Mouse (Mus musculus) retina, adult 2 months (tissue): ENCODE results near the gene Gtdc1.

Experiments
- DNase-seq: peaks from one replicate; pipeline ENCODE4 v3.0.0-alpha.2; 2012; ENCODE audit warnings: low read depth, low spot score

The Gtdc1 gene

DNA sequence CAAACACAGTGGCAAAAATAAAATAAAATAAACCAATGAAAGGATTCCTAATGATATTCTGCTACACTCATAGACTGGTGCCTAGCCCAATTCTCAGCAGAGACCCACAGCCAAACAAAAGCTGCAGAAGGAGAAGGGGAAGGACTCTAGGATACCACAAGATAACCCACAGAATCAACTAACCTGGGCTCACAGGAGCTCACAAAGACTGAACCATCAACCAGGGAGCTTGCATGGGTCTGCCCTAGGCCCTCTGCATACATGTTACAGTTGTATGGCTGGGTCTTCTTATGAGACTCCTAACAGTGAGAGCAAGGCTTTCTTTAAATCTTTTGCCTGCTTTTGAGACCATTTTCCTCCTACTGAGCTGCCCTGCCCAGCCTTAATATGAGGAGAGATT, 2.8 kb downstream of the Gtdc1 start:
- DNase-seq, result no peak

DNA sequence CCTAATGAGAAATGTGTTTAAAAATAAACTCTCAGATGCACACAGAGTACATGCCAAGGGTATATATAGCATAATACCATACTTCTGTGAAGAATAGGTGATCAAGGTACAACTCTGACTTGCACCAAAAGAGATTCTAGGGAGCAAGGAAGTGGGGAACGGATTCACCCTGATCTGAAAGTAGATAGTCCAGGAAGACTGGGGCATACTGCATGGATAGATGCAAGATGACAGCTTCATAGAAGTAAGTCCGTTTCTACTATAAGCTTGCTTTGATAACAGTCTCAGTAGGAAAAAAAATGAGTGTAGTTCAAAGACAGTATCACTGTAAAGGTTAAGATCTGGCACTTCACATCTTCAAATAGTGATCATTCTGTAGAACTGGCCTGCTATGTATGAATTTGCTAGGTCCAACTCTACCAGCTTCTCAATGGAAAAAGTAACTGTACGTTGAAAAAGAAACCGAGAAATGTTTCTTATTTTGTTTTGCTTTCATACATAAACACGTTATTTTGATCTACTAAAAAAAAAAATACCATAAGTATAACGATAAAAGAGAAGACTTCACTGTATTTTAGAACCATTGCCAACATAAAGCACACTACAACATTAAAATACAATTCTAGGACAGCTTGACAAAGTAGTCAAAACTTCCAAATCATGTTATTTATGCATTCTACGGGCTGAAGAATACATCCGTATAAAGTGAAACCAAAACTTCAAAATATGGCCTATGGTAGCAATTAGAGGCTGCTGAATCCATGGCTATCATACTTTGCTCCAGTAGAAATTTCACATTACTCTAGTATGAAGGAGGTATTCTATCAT, 4.2 kb downstream of the Gtdc1 start:
- no peak for DNase-seq

DNA sequence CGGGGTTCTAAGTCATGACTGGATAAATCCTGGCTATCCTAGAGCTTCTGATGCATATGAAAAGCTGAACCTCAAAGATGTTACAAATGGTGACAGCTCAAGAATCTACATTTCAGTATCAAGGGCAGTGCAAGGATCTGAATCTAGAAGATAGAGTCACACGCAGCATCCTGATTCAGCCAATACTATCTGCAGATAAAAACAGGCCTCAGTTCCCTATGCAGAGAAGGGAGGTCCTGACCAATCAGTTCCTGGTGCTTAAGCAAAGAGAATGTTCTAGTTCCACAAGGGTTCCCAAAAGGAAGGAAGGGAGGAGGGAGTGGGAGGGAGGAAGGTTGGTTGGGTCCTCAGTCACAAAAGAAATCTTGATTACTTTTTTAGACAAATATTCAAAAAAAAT, 5.0 kb downstream of the Gtdc1 start:
- DNase-seq, result no peak

DNA sequence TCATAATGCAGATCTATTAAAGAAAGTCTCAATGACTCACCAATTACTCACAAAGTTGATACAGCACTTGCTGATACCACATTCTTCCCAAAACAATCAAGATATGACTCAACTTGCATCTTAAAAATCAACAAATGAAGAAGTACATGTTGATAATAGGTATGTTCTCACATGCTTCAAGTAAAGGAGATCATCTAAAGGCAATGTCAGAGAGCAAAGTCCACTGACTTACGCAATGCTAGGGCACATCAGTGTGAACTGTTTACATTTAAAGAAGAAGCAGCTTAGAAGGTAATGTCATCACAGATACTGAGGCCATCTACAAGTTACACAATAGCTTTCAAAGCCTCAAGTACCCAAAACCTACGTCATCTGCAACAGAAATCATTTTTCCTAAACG, 7.0 kb downstream of the Gtdc1 start:
- no peak for DNase-seq

DNA sequence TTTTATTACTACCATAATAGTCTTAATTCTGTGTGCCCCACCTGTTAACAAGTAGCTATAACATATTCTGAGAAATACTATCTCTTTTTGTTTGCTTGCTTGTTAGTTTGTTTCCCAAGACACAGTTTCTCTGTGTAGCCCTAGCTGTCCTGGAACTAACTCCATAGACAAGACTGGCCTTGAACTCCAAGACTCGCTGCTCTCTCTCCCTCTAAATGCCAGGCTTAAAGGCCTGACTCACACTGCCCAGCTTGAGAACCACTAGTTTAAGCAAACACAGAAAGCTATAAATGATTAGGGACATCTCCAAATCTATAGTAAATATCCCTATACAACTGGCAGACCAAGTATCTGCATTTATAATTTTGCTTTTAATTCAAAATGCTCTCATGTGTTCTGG, 8.1 kb downstream of the Gtdc1 start:
- no peak for DNase-seq

DNA sequence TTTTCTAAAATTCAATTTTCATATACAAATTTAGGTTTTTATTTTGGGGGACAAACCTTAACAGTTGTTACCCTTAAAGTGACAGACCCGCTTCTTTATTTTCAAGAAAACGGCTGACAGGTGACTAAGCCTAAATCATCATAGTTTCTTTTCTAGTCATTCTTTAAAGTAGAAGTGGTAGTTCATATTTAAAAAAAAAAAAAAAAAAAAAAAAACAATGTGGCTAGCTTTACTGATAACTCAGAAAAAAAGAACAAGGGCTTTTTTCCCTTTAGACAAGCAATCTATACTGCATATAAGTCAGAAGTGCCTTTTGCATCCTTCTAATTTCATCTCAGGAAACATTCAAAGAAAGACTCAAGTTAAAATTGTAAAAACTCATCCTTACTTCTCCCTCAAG, 8.7 kb downstream of the Gtdc1 start:
- DNase-seq, result no peak

DNA sequence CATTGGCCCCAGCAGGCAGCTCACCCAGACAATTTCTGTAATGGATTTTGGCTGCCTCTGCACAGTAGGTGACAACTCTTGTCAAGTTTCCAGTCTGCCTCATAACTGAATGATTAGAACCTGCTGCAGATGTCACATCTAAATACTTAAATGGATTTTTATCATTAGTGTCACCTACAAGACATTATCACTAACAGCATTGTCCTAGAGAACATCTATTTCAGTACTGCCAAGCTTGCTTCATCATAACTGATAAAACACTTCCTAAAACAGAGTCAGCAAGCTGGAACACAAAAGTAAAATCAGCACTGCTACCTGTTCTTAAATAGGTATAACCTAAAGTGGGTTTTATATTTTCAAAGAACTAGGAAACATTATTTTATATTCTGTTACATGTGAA, 11.2 kb downstream of the Gtdc1 start:
- no peak for DNase-seq

DNA sequence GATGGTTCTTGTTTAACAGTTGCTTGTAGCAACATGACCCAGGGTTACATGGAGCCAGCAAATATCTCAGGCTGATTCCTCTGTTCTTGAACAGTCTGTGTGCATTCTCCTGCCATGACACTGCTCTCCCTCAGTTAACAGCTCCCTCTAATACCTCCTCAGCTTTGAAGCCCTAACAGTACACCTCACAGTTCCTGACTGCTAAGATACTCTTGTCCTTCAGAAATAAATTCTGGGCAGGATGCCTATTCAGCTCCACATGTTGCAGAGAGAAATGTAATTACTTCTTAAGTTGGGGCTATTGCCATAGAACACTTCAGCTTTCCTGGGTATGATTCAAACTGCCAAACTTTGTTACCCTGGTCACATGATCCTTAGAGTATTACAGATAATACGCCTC, 29.7 kb downstream of the Gtdc1 start:
- no peak for DNase-seq

DNA sequence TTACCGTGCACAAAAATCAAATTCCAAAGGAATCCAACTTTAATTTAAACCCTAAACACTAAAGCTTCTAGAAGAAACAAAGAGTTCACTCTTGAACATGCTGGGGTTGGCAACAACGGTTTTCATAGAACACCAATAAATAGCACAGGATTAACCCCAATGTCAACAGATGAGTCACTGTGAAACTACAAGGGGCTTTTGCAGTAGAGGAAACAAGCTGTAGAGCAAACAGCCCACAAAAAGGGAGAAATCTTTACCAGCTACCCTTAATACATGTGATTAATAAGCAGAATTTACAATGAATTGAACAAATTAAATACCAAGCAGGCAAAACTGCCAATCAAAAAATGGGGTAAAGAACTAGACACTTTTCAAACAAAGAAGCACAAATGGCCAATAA, 53.7 kb downstream of the Gtdc1 start:
- no peak for DNase-seq

DNA sequence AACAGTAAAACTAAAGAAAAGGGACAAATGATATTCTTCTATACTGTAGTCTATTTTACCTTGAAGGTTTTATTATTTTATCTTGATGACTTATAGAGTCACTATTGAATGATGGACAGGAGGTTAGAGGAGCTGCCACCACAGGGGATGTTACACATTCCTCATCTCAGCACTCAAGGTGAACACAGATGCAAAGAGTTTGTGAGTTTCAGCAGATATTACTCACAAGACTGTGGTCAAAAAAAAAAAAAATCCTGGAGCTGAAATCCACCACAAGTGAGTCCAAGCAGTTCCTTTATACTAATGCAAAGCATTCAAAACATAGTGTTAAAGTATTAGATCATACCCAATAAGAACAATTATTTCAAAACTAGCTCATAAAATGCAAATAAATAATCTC, 62.7 kb downstream of the Gtdc1 start:
- no peak for DNase-seq

DNA sequence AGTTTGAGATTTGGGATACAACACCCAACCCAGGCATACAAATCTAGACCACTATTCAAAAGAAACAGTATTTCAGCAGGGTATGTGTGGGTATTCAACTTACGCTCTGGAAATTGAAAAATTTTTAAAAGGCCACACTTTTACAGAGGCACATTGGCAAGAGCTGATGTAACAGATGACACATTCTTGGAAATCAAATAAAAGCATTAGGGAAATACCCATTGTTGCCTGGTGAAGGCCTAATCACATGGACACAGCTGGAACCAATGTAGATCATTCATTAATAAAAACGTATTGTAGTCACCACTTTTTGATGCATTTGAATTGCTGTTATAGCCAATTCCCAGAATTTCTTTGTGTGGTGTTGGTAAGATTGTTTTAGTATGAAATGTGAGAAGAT, 73.0 kb downstream of the Gtdc1 start:
- no peak for DNase-seq

DNA sequence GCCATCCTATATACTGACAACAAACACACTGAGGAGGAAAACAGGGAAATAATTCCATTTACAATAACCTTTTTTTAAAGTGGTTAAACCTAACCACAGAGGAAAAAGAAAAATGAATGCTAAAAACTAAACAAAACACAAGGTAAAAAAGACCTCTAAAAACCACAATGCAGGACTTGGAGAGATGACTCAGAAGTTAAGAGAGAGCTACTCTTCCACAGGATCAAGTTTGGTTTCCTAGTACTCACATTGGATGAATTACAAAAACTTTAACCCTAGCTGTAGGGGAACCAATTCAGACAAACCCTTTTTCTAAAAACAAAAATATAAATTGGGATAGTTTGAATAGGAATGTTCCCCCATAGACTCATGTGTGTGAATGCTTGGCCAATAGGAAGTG, 77.8 kb downstream of the Gtdc1 start:
- DNase-seq, result no peak

DNA sequence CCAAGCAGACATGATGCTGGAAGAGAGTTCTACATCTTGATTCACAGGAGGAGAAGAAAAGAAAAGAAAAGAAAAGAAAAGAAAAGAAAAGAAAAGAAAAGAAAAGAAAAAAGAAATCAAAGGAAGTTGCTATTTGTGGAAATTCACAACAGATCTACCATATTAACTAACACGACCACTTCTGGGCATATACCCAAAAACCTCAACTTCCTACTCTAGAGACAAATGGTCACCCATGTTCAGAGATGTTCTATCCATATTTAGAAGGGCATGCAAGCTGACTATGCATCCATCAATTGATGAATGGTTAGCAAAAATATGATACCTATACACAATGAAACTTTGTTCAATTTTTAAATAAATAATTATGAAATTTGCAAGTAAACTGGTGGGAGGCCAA, 79.3 kb downstream of the Gtdc1 start:
- no peak for DNase-seq

DNA sequence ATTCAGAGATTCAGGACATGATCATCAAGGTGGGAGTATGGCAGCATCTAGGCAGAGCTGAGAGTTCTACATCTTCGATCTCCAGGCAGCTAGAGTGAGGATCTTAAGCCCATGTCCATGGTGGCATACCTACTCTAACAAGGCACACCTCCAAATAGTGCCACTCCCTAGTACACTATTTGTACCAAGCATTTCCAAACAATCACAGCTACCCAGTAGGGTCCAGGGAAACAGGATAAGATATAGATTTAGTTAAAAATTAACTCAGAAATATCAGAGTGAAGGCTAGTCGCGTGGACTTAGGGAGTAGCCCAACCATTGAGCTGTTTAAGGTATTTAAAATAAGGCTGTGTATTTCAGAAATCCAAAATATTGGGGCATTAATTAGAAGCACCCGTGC, 82.0 kb downstream of the Gtdc1 start:
- no peak for DNase-seq

DNA sequence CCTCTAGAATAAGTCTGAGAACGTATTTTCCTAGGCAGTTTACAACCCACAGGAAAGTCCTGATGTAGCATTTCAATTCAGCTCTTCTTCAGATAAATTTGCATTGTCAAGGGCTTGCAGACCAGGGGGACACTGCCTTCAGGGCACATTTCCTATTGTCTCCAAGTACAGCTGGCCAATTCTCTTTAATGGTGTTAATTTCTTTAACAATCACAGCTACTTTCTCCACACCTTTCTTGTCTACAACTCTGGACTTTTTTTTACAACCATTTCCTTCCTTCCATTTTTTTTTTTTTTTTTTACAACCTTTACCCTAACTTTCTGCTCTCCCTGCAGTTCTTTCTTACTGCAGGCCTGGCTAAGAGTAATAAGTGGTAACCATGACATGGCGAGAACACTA, 97.7 kb downstream of the Gtdc1 start:
- DNase-seq, result no peak

DNA sequence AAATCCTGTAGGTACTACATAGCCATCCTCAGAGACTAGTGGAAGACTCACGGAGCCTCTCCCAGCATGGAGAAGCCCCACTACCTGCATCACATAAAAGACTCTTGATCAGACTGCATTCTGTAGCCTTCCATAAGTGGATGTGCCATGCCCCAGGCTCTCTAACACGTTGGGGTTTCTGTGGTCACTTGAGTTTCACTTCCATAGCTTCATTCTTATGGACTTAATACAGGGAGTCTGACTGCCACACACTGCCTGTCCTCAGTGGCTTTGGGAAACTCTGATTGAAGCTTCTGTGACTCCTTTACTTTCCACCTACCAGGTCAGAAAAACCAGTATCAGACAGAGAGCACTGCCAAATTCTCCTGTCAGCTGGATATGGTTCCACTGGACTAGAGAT, 98.1 kb downstream of the Gtdc1 start:
- no peak for DNase-seq

DNA sequence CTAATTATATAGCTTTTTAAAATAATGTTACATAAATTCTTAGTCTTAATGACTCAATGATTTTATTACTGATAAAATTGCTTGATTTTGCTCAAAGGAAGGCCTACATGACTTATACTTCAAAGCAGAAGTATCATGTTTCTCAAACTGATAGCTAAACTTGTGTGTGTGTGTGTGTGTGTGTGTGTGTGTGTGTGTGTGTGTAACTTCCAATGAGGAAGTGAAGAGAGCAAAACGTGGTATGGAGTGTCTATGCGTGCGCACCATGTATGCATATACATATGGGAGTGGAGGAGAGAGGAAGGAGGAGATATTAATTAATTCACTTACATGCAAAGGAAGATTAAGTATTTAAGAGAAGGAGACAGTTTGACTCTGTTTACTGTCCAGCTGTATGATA, 100.8 kb downstream of the Gtdc1 start:
- no peak for DNase-seq

DNA sequence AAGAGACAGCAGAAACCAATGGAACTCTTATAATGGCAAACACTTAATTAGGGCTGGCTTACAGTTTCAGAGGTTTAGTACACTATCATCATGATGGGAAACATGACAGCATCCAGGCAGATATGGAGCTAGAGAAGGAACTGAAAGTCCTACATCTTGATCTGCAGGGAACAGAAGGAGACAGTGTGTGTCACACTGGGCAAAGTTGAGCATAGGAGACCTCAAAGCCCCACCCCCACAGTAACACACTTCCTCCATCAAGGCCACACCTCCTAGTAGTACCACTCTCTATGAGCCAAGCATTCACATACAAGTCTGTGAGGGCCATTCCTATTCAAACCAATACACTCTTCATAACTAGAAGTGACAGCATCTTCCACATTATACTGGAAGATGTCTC, 109.7 kb downstream of the Gtdc1 start:
- DNase-seq, result no peak

DNA sequence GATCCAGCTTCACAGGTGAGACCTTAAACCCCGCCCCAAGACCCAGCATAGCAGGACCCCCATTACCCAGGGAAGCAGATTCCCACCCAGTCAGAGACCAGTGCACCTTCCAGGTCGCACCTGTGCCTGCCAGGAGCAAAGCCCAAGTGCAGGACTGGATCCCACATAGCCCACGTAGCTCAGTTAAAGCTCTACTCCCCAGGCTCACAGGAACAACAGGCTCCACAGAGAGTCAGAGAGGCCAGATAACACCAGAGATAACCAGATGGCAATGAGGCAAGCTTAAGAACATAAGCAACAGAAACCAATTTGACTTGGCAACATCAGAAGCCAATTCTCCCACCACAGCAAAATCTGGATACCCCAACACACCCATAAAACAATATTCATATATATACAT, 113.7 kb downstream of the Gtdc1 start:
- no peak for DNase-seq

DNA sequence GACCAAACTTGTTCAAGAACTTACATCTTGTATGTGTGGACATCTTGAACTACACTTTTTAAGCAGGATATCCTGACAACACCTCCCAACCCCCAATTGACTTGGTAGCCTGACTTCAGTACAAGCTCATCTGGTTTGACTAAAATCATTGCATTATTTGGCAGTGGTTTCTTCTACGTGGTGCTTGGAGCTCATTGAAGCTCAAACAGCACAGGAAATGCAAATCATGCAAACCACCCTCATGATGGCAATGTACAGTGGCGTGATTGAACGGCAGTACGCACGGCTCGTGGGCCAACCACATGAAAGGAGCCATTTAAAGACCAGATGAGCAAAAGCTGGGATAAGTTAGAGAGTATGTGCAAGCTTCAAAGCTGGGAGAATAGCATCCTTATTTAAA, 123.0 kb downstream of the Gtdc1 start:
- DNase-seq, result no peak

DNA sequence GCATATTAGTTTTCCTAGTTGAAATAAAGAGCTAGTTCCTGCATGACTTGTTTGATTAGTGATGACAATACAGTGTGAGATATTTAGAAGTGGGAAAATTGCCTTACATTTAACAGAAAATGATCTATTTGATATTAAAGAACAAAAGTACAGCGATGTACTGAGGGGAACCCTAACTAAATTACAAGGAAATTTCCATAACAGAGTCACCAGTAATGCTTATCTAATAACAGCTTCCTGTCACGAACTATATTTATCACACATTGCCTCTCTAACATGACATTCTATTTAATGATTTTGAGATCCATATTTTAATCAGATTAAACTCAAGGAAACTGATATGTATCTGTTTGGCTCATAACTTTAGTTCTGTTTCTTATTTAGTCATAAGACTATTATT, 126.1 kb downstream of the Gtdc1 start:
- no peak for DNase-seq

DNA sequence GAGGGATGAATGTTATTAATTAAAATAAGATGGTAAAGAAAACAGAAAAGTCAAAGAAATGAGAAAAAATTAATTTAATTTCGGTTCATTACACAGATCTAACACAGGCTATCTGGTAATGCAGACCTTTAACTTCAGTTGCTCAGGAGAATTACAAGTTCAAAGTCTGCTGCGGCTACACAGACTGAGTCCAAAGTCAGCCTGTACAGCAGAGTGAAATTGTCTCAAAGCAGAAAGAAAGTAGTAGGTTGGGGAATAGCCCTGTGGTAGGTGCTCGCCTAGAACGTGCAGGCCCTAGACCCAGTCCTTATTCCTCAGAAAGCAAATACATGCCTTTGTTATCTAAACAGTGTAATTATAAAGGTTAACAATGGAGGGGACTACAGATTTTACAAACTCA, 135.6 kb downstream of the Gtdc1 start:
- no peak for DNase-seq

DNA sequence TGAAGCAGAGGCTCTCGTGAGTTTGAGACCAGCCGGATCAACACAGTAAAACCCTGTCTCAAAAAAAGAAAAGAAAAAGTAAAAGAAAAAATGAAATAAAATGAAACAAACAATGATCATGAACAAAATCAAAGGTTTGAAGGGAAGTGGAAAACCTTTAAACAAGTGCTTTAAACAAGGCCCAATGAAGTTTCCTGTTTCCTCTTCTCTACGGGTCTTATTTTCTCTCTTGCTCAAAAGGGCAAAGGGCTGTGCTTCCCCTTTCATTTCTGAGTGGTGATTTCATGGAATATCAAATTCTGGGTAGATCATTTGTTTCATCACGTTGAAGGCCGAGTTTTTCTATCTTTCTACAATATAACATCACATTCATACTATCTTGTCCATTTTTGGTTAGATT, 136.3 kb downstream of the Gtdc1 start:
- no peak for DNase-seq

DNA sequence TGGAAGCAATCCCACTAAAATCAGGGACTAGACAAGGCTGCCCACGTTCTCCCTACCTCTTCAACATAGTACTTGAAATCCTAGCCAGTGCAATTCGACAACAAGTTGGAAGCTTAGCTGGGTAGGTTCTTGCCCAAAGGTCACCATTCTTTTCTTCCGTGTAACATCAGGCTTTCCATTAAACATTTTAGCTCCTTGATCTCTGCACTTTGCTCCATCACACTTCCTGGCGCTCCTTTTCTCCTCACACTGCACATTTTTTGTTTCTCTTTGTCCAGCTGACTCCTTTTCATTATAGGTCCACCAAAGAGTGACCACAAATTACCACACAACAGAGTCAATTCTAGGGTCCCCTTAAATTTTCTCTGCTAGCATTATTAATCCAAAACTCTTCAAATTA, 144.7 kb downstream of the Gtdc1 start:
- DNase-seq, result no peak
